Comparison of ENCODE assay signal across 8 mouse cellular contexts in genomic region chr10:121506731-121507583, GRCm38 (mm10). TPM values are rescaled to one million over a fixed set of nuclear protein-coding genes. Genes with fewer than 3 reads are reported as not detected.
DNase-seq lines count a peak whose midpoint lies in the region; ATAC-seq lines count a peak whose summit lies in the region.

No protein-coding gene starts in this region.

- no peak overlapping the region for H3K4me2 ChIP-seq in hindbrain, embryonic 13.5 days
- H3K4me2 ChIP-seq in limb, embryonic 11.5 days (ENCODE audit: low read depth, severe bottlenecking): no peak overlapping the region
- no peak overlapping the region for H3K4me2 ChIP-seq in midbrain, embryonic 13.5 days (replicated peaks)

- no peak overlapping the region for H3K4me3 ChIP-seq in hindbrain, embryonic 13.5 days
- no peak overlapping the region for H3K4me3 ChIP-seq in limb, embryonic 11.5 days (ENCODE audit: low read depth, low read length)
- H3K4me3 ChIP-seq in midbrain, embryonic 13.5 days (replicated peaks): no peak overlapping the region

- peaks cover 36% of the 10 kb centered on the region for H3K4me1 ChIP-seq in hindbrain, embryonic 13.5 days (replicated peaks)
- peaks cover 25% of the 10 kb centered on the region for H3K4me1 ChIP-seq in limb, embryonic 11.5 days (ENCODE audit: control insufficient read depth, insufficient read depth, low read length)
- H3K4me1 ChIP-seq in midbrain, embryonic 13.5 days (replicated peaks): peaks cover 30% of the 10 kb centered on the region

- peak overlapping the region; percentile 79; the same call in 1 of the 2 replicates for H3K27ac ChIP-seq in hindbrain, embryonic 13.5 days
- H3K27ac ChIP-seq in limb, embryonic 11.5 days (replicated peaks; ENCODE audit: low read depth, low read length): peak overlapping the region; percentile 83
- peak overlapping the region; percentile 14; the same call in 1 of the 2 replicates for H3K27ac ChIP-seq in midbrain, embryonic 13.5 days

- peak; percentile 44 to 67 for DNase-seq in adrenal gland, adult (ENCODE audit: inconsistent age in 2 of 2, low spot score in 1 of 2)
- no peak for DNase-seq in adrenal gland, postnatal 4 days (ENCODE audit: low spot score in 2 of 2)
- DNase-seq in ZHBTc4 (ENCODE audit: low read depth, low spot score): peak; percentile 91
- DNase-seq in limb, embryonic 11.5 days (ENCODE audit: low spot score): peak; percentile 81
- peak; percentile 90 to 91 for DNase-seq in spleen, postnatal 36 days (ENCODE audit: low spot score in 2 of 2)

- peak overlapping the region; percentile 13; the same call in 1 of the 2 replicates for H3K9ac ChIP-seq in hindbrain, embryonic 13.5 days
- H3K9ac ChIP-seq in limb, embryonic 11.5 days (ENCODE audit: low read length): no peak overlapping the region
- H3K9ac ChIP-seq in midbrain, embryonic 13.5 days (replicated peaks): no peak overlapping the region

- no peaks in the 10 kb centered on the region for H3K9me3 ChIP-seq in hindbrain, embryonic 13.5 days
- H3K9me3 ChIP-seq in limb, embryonic 11.5 days (ENCODE audit: control insufficient read depth, low read length): no peaks in the 10 kb centered on the region
- H3K9me3 ChIP-seq in midbrain, embryonic 13.5 days: no peaks in the 10 kb centered on the region

- WGBS in hindbrain, embryonic 13.5 days: 40% methylated on average over 29 of the region's 29 CpGs
- WGBS in limb, embryonic 11.5 days: 37% methylated on average over 29 of the region's 29 CpGs
- 53% methylated on average over 29 of the region's 29 CpGs for WGBS in midbrain, embryonic 13.5 days

- peak; percentile 85 for ATAC-seq in erythroid progenitor cell, adult 5-6 weeks (replicated peaks; ENCODE audit: low FRiP score, poor library complexity, severe bottlenecking)
- ATAC-seq in hindbrain, embryonic 13.5 days (ENCODE audit: low FRiP score): no peak
- ATAC-seq in limb, embryonic 11.5 days (ENCODE audit: insufficient number of reproducible peaks, low FRiP score, low TSS enrichment, low read depth): peak; percentile 63
- ATAC-seq in midbrain, embryonic 13.5 days: no peak

- H3K27me3 ChIP-seq in hindbrain, embryonic 13.5 days: no peaks in the 10 kb centered on the region
- no peaks in the 10 kb centered on the region for H3K27me3 ChIP-seq in limb, embryonic 11.5 days (ENCODE audit: control insufficient read depth, insufficient read depth, low read length)
- no peaks in the 10 kb centered on the region for H3K27me3 ChIP-seq in midbrain, embryonic 13.5 days

- H3K36me3 ChIP-seq in hindbrain, embryonic 13.5 days: no peaks in the 10 kb centered on the region
- no peaks in the 10 kb centered on the region for H3K36me3 ChIP-seq in limb, embryonic 11.5 days (ENCODE audit: control insufficient read depth, insufficient read depth, low read length)
- no peaks in the 10 kb centered on the region for H3K36me3 ChIP-seq in midbrain, embryonic 13.5 days

RNA-seq across cellular contexts. Expression of gene Rassf3, which starts 30.8 kb away (rescaled TPM):
- total RNA-seq in adrenal gland, postnatal 4 days (2021): 10 to 100 TPM; 37.6 to 44.5 TPM
- 9.2 and 9.7 TPM in 2 replicates for total RNA-seq in erythroid progenitor cell, adult 5-6 weeks (2015; ENCODE audit: low replicate concordance)
- 6.9 and 8.0 TPM in 2 replicates for total RNA-seq in erythroid progenitor cell, adult 5-6 weeks (2017; ENCODE audit: low replicate concordance)
- 5.2 and 5.3 TPM in 2 replicates for polyA plus RNA-seq in hindbrain, embryonic 13.5 days (2015; fragmentation: Nextera tagmentation; extraction: Ambion mirVana)
- polyA plus RNA-seq in limb, embryonic 11.5 days (2014; fragmentation: Nextera tagmentation; extraction: Ambion mirVana): 16.5 and 17.2 TPM in 2 replicates
- polyA plus RNA-seq in midbrain, embryonic 13.5 days (2015; fragmentation: Nextera tagmentation; extraction: Ambion mirVana): 3.7 and 4.6 TPM in 2 replicates

Comparison
In these comparisons a context has a peak if more than half of its experiments do, and no peak if none do; other contexts are left out.
1. DNase-seq: peak in adrenal gland, adult (2 of 2), ZHBTc4 (single experiment), limb, embryonic 11.5 days (single experiment) and spleen, postnatal 36 days (2 of 2); none in adrenal gland, postnatal 4 days (0 of 2).
2. ATAC-seq: peak in erythroid progenitor cell, adult 5-6 weeks (single experiment) and limb, embryonic 11.5 days (single experiment); none in hindbrain, embryonic 13.5 days (single experiment) and midbrain, embryonic 13.5 days (single experiment).
3. H3K27ac ChIP-seq: peak in every context shown above with its lines; median percentile 83 in limb, embryonic 11.5 days; 79 in hindbrain, embryonic 13.5 days; 14 in midbrain, embryonic 13.5 days.